Mouse (Mus musculus) central nervous system, embryonic 11.5 days (tissue): ENCODE results near the gene Olfr1264. TPM values are rescaled to one million over a fixed set of nuclear protein-coding genes. Genes with fewer than 3 reads are reported as not detected.

Source experiments
- polyA plus RNA-seq: library from polyadenylated mRNA; depleted of rRNA; stranded (reverse); fragments of >200 nt; gene quantifications from 2 replicates; pipeline ENCODE4 v1.2.3, GENCODE M21; 2012; rRNA removed

The Olfr1264 gene
- not detected in 2 replicates for polyA plus RNA-seq

GRCm38 (mm10) chr2:90025477-90025876 lies at the start of gene Olfr1264:
TSS of gene Olfr1264 (minus strand) at chr2:90025577.

GRCm38 (mm10) chr2:90063494-90063893 lies 38.1 kb upstream of the Olfr1264 start, which contains the start of gene Olfr140:
TSS of gene Olfr140 (minus strand) at chr2:90063594.

GRCm38 (mm10) chr2:90035037-90035436 lies 9.7 kb upstream of the Olfr1264 start, which contains the start of gene Olfr1265:
TSS of gene Olfr1265 (plus strand) at chr2:90035337.

GRCm38 (mm10) chr2:90011831-90012230 lies 13.5 kb downstream of the Olfr1264 start, which contains the start of gene Olfr1263:
TSS of gene Olfr1263 (plus strand) at chr2:90012131.

GRCm38 (mm10) chr2:89999845-90000244 lies 25.5 kb downstream of the Olfr1264 start, which contains the start of gene Olfr1262:
TSS of gene Olfr1262 (plus strand) at chr2:90000145.

GRCm38 (mm10) chr2:89990921-89991320 lies 34.5 kb downstream of the Olfr1264 start, which contains the start of gene Olfr1261:
TSS of gene Olfr1261 (plus strand) at chr2:89991221.

GRCm38 (mm10) chr2:89974184-89974583 lies 51.2 kb downstream of the Olfr1264 start, which contains the start of gene Olfr1260:
TSS of gene Olfr1260 (plus strand) at chr2:89974340.

Other genes with a start within 250 kb of the Olfr1264 start
- gene Olfr1254, start 232.0 kb downstream of the Olfr1264 start, polyA plus RNA-seq: not detected in 2 replicates
- gene Olfr1255, start 213.5 kb downstream of the Olfr1264 start, polyA plus RNA-seq: not detected in 2 replicates
- gene Olfr1256, start 184.0 kb downstream of the Olfr1264 start, polyA plus RNA-seq: not detected in 2 replicates
- gene Olfr48, start 177.4 kb downstream of the Olfr1264 start, polyA plus RNA-seq: not detected in 2 replicates
- gene Olfr1257, start 147.1 kb downstream of the Olfr1264 start, polyA plus RNA-seq: not detected in 2 replicates
- gene Olfr1258, start 98.3 kb downstream of the Olfr1264 start, polyA plus RNA-seq: not detected in 2 replicates
- not detected in 2 replicates for gene Olfr1259, start 76.9 kb downstream of the Olfr1264 start, polyA plus RNA-seq
- not detected in 2 replicates for gene Olfr1260, start 51.2 kb downstream of the Olfr1264 start, polyA plus RNA-seq
- not detected in 2 replicates for gene Olfr1261, start 34.4 kb downstream of the Olfr1264 start, polyA plus RNA-seq
- gene Olfr1262, start 25.4 kb downstream of the Olfr1264 start, polyA plus RNA-seq: not detected in 2 replicates
- not detected in 2 replicates for gene Olfr1263, start 13.4 kb downstream of the Olfr1264 start, polyA plus RNA-seq
- gene Olfr1265, start 9.8 kb upstream of the Olfr1264 start, polyA plus RNA-seq: not detected in 2 replicates
- not detected in 2 replicates for gene Olfr140, start 38.0 kb upstream of the Olfr1264 start, polyA plus RNA-seq
- gene Olfr1269, start 95.8 kb upstream of the Olfr1264 start, polyA plus RNA-seq: not detected in 2 replicates
- gene Olfr32, start 116.7 kb upstream of the Olfr1264 start, polyA plus RNA-seq: 0.05 TPM in 1 of 2 replicates, not detected in the other
- not detected in 2 replicates for gene Olfr1270, start 127.5 kb upstream of the Olfr1264 start, polyA plus RNA-seq
- not detected in 2 replicates for gene Olfr1506, start 198.9 kb upstream of the Olfr1264 start, polyA plus RNA-seq
- not detected in 2 replicates for gene Olfr142, start 232.0 kb upstream of the Olfr1264 start, polyA plus RNA-seq
- gene Olfr1271, start 245.5 kb upstream of the Olfr1264 start, polyA plus RNA-seq: not detected in 2 replicates